Mouse (Mus musculus) hindbrain, postnatal 0 days (tissue): Measurements from ENCODE around the gene 4921517D22Rik. TPM values are rescaled to one million over a fixed set of nuclear protein-coding genes. Genes with fewer than 3 reads are reported as not detected.

ENCODE experiments used
- ATAC-seq: fragments of 200-750 bp; cut with Nextera tagmentation; 2 replicates; pipeline ENCODE4 v1.8.0; 2017; ENCODE audit warnings: mild to moderate bottlenecking, moderate TSS enrichment, moderate library complexity
- DNase-seq: peaks from one replicate; pipeline ENCODE4 v3.0.0-alpha.2; 2015; ENCODE audit warnings: low spot score
- H3K27ac ChIP-seq: fragments of 300-500 bp; sonication (generic); 2 replicates; pipeline ENCODE4 v1.5.1; 2014; ENCODE audit warnings: mild to moderate bottlenecking
- H3K27me3 ChIP-seq: fragments of 300-500 bp; sonication (generic); 2 replicates; pipeline ENCODE4 v1.6.1; 2014; ENCODE audit warnings: low read length, mixed read lengths; ENCODE audit not compliant: insufficient read depth
- H3K36me3 ChIP-seq: fragments of 300-500 bp; sonication (generic); 2 replicates; pipeline ENCODE4 v1.6.1; 2014; ENCODE audit warnings: low read length, mixed read lengths; ENCODE audit not compliant: insufficient read depth
- H3K4me1 ChIP-seq: fragments of 300-500 bp; sonication (generic); 2 replicates; pipeline ENCODE4 v1.6.1; 2014; ENCODE audit warnings: antibody characterized with exemption, low read length, mixed read lengths; ENCODE audit not compliant: insufficient read depth
- H3K4me2 ChIP-seq: fragments of 300-500 bp; sonication (generic); 2 replicates; pipeline ENCODE4 v1.6.1; 2014; ENCODE audit warnings: low read depth, mild to moderate bottlenecking, low read length, moderate library complexity, mixed read lengths
- H3K4me3 ChIP-seq: fragments of 300-500 bp; sonication (generic); 2 replicates; pipeline ENCODE4 v1.5.1; 2014; ENCODE audit warnings: low read length
- H3K9ac ChIP-seq: fragments of 300-500 bp; sonication (generic); replicated peaks from 2 replicates; pipeline ENCODE4 v1.6.1; 2014; ENCODE audit warnings: mild to moderate bottlenecking, low read length, moderate library complexity, mixed read lengths
- H3K9me3 ChIP-seq: fragments of 300-500 bp; sonication (generic); 2 replicates; pipeline ENCODE4 v1.6.1; 2016; ENCODE audit warnings: low read length, mixed read lengths
- CTCF ChIP-seq: IDR thresholded peaks from 2 replicates; pipeline ENCODE4 v1.5.1; 2016; ENCODE audit warnings: antibody characterized with exemption, control low read depth, low read depth
- whole genome bisulfite sequencing: fragments of 180-500 bp; shearing (Covaris S2); extraction: QIAGEN DNeasy Blood & Tissue Kit; methylation state at CpG from one replicate; pipeline ENCODE4 v1.1.7; 2014; 5-methylcytosine and 5-hydroxymethylcytosine counted together
- polyA plus RNA-seq: library from polyadenylated mRNA; unstranded; fragments of >200 nt; fragmentation: Nextera tagmentation; extraction: Ambion mirVana; gene quantifications from 2 replicates; pipeline ENCODE4 v1.2.1, GENCODE M21; 2015
- total RNA-seq: library from RNA; depleted of rRNA; stranded (reverse); fragments of >200 nt; gene quantifications from 2 replicates; pipeline ENCODE4 v1.2.3, GENCODE M21; 2014

4921517D22Rik gene
- total and polyA plus RNA-seq, 2 experiments from 2014 or later, result not detected

DNA sequence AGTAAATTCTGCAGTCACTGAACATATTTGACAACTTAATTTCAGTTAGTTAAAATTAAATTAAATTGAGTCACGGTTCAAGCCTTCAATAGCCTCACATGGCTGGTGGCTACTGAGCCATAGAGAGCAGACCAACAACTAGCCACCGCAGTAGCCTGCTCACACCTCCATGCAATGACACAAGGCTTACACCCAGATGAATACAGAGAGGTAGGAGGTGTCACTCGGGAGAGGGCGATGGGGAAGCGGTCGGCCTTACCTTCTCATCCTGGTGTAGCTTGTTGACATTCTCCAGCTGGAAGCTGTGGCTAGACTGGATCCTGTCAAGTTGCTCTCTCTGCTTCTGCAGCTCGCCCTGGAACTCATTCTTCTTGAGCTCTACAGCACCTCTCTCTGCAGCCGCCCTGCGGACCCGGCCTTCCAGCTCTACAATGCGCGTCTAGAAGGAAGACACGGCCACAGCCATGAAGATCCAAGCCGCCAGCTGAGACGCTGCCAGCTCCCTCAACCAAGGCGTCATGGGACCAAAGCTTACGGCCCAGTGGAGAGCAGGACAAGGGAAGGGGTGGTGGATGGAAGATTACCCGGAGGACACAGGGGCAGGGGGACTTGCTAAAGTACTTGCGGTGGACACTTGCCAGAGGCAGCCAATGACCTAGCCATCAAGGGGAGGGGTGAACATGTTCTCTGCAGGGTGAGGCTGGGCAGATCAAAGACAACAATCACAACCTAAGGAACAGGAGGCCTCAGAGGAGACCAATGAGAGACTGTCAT lies 29.8 kb downstream of the 4921517D22Rik start:
- H3K36me3 ChIP-seq, result no peaks in the 10 kb centered on the region; the same call in none of the 2 replicates
- H3K27ac ChIP-seq, result no peak overlapping the region
- no peaks in the 10 kb centered on the region for H3K27me3 ChIP-seq
- no peak for TF ChIP-seq CTCF
- no peak overlapping the region for H3K4me2 ChIP-seq
- no peaks in the 10 kb centered on the region for H3K9me3 ChIP-seq
- no peak overlapping the region for H3K9ac ChIP-seq
- H3K4me1 ChIP-seq, result no peaks in the 10 kb centered on the region
- WGBS, result 93% methylated on average over 19 of the region's 19 CpGs
- H3K4me3 ChIP-seq, result no peak overlapping the region
- no peak for DNase-seq
- no peak for ATAC-seq

DNA sequence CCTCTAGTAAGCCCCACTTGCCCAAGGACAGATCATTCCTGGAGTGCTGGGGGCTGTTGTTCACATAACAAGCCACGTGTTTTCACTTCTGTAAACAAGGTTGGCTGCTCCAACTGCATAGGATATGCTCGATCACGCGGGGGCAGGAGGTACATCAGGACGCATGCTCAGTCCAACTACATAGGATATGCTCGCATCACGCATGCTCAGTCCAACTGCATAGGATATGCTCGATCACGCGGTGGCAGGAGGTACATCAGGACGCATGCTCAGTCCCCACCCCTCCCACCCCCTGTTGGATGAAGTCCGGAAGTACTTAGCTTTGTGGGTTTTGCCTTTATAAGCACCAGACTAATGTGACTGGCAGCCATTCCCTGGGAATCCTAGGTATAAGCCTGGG lies 31.9 kb downstream of the 4921517D22Rik start:
- no peak for DNase-seq
- H3K4me1 ChIP-seq, result no peaks in the 10 kb centered on the region

DNA sequence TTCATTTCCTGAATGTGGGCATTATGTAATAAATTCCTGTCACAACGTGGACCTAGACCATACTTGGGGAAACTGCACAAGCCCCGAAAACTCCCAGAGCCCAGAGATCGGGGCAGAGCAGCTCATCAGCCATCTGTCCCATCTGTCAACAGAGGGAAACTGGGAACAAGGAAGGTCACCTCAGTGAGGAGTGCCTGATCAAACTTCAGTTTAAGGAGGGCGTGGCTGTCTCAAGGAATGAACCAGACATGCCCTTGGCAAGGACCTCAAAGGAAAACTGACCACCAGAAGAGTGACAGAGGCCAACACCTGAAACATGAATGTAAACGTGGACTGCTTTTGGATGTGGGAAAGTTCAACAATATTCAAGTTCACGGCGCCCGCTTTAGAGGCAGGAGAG lies 32.5 kb downstream of the 4921517D22Rik start:
- no peak overlapping the region for H3K27ac ChIP-seq
- WGBS, result 85% methylated on average over 8 of the region's 8 CpGs
- H3K27me3 ChIP-seq, result no peaks in the 10 kb centered on the region
- TF ChIP-seq CTCF, result no peak
- H3K4me3 ChIP-seq, result no peak overlapping the region
- H3K9ac ChIP-seq, result no peak overlapping the region
- ATAC-seq (no peak), DNase-seq (no peak)
- no peak overlapping the region for H3K4me2 ChIP-seq
- H3K9me3 ChIP-seq, result no peaks in the 10 kb centered on the region
- H3K4me1 ChIP-seq, result no peaks in the 10 kb centered on the region
- no peaks in the 10 kb centered on the region; the same call in none of the 2 replicates for H3K36me3 ChIP-seq

More for the DNA sequence above, 31.9 kb downstream of the 4921517D22Rik start:
- Histone ChIP-seq H3K27ac (no peak overlapping the region), H3K9ac (no peak overlapping the region), H3K4me3 (no peak overlapping the region), H3K4me2 (no peak overlapping the region), H3K9me3 (no peaks in the 10 kb centered on the region), H3K36me3 (no peaks in the 10 kb centered on the region; the same call in none of the 2 replicates), H3K27me3 (no peaks in the 10 kb centered on the region)
- ATAC-seq, result no peak
- TF ChIP-seq CTCF, result no peak
- WGBS, result 97% methylated on average over 12 of the region's 12 CpGs

DNA sequence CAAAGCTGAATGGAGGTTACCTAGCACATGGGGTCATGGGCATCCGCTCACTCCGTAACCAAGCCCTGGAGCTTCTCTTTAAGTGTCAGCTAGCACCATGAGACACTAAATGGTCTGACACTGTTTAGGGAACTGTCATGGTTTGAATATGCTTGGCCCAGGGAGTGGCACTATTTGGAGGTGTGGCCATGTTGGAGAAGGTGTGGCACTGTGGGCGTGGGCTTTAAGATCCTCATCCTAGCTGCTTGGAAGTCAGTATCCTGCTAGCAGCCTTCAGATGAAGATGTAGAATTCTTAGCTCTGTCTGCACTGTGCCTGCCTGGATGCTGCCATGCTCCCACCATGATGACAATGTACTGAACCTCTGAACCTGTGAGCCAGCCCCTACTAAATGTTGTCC lies 33.5 kb downstream of the 4921517D22Rik start:
- Histone ChIP-seq H3K4me1 (no peaks in the 10 kb centered on the region), H3K4me3 (no peak overlapping the region), H3K9me3 (no peaks in the 10 kb centered on the region), H3K36me3 (no peaks in the 10 kb centered on the region; the same call in none of the 2 replicates), H3K4me2 (no peak overlapping the region), H3K9ac (no peak overlapping the region), H3K27ac (no peak overlapping the region), H3K27me3 (no peaks in the 10 kb centered on the region)
- DNase-seq (no peak), ATAC-seq (no peak)
- WGBS, result 99% methylated on average over 3 of the region's 3 CpGs
- TF ChIP-seq CTCF, result no peak

DNA sequence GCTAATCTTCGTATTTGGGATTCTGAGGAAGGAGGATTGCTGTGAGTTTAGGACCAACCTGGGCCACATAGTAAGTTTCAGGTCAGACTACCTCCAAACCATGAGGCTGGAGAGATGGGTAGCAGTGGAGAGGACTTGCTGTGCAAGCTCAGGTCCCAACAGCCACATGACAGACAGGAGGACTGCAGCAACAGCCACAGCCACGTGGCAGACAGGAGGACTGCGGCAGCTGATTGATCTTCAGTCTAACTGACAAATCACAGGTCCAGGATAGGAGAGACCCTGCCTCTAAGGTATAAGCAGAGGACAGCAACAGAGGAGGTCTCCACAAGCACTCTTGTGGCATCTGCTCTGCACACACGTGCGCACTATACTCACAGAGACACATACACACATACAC lies 36.1 kb downstream of the 4921517D22Rik start:
- no peak for TF ChIP-seq CTCF
- Histone ChIP-seq H3K4me3 (no peak overlapping the region), H3K4me2 (no peak overlapping the region), H3K36me3 (no peaks in the 10 kb centered on the region; the same call in 1 of the 2 replicates), H3K27me3 (no peaks in the 10 kb centered on the region), H3K9me3 (no peaks in the 10 kb centered on the region), H3K9ac (no peak overlapping the region), H3K4me1 (peaks cover 7% of the 10 kb centered on the region), H3K27ac (no peak overlapping the region)
- 77% methylated on average over 5 of the region's 5 CpGs for WGBS
- ATAC-seq (no peak), DNase-seq (no peak)

DNA sequence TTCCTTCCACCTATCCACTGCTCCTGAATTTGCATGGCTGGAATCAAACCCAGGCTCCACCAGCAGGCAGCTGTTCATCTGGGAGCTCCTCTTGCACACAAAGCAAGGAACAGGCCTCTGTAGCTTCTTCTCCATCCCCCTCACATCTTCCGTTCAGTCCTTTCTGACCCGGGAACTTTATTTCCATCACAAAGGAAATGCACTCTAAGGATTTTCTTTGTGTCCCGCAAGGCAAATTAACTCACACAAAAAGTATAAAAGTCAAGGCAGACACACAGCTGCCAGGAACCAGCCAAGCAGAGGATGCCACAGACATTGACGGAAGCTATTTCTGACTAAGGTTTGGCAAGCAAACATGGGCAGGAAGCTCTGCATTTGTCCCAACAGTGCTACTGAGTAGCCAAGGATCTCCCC lies 36.9 kb downstream of the 4921517D22Rik start:
- ATAC-seq, result no peak
- Histone ChIP-seq H3K4me1 (peaks cover 7% of the 10 kb centered on the region), H3K27me3 (no peaks in the 10 kb centered on the region), H3K9ac (no peak overlapping the region), H3K9me3 (no peaks in the 10 kb centered on the region), H3K27ac (no peak overlapping the region), H3K4me3 (no peak overlapping the region), H3K4me2 (no peak overlapping the region), H3K36me3 (no peaks in the 10 kb centered on the region)
- DNase-seq, result peak; percentile 26
- 19% methylated on average over 4 of the region's 4 CpGs for WGBS
- no peak for TF ChIP-seq CTCF

DNA sequence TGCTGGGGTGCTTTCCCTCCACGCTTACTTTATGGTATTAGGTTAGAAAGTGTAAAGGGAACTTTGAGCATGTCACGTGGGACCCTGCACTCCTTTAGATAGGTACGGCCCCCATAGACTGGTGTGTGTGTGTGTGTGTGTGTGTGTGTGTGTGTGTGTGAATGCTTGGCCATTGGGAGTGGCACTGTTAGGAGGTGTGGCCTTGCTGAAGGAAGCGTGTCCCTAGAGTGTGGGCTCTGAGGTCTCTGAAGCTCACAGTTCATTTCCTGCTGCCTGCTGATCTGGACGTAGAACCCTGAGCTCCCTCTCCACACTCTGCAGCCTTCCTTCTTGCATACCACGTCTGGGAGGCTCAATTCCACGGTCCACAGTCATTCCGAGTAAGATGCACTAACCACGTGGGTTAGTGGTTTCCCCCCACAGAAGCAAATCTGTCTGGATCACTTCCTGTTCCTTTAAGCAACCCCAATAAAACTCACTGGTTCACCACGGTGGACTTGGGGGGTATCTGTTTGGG lies 37.5 kb downstream of the 4921517D22Rik start:
- ATAC-seq, result no peak
- Histone ChIP-seq H3K9me3 (no peaks in the 10 kb centered on the region), H3K27ac (no peak overlapping the region), H3K36me3 (no peaks in the 10 kb centered on the region), H3K4me3 (no peak overlapping the region), H3K27me3 (no peaks in the 10 kb centered on the region), H3K9ac (no peak overlapping the region), H3K4me2 (no peak overlapping the region), H3K4me1 (peaks cover 7% of the 10 kb centered on the region)
- no peak for DNase-seq
- no peak for TF ChIP-seq CTCF
- 49% methylated on average over 10 of the region's 10 CpGs for whole genome bisulfite sequencing
